Mouse (Mus musculus) E14TG2a.4 (cell line): ENCODE measurements around the gene Herc1.
"Not testable (repeated sequence)": the region's sequence is repeated elsewhere in the genome, so short reads cannot be mapped to it uniquely, and the experiment has no call there.

Experiments
- H3K27me3 ChIP-seq: 2 replicates; pipeline ENCODE4 v1.6.1; 2014; ENCODE audit warnings: low read length, control low read depth; ENCODE audit not compliant: insufficient read depth
- H3K36me3 ChIP-seq: 2 replicates; pipeline ENCODE4 v1.6.1; 2014; ENCODE audit warnings: low read length, control low read depth; ENCODE audit not compliant: insufficient read depth
- H3K4me1 ChIP-seq: replicated peaks from 2 replicates; pipeline ENCODE4 v1.6.1; 2014; ENCODE audit warnings: low read depth, low read length, control low read depth
- H3K4me3 ChIP-seq: replicated peaks from 2 replicates; pipeline ENCODE4 v1.5.1; 2014; ENCODE audit warnings: mild to moderate bottlenecking, low read length
- H3K9me3 ChIP-seq: 2 replicates; pipeline ENCODE4 v1.6.1; 2014; ENCODE audit warnings: low read length, control low read depth
- CTCF ChIP-seq: conservative IDR thresholded peaks from 2 replicates; pipeline ENCODE4 v1.5.1; 2014; ENCODE audit warnings: low read length
- NANOG ChIP-seq: IDR thresholded peaks from 2 replicates; pipeline ENCODE4 v1.6.1; 2014; ENCODE audit warnings: borderline replicate concordance, low read length, mixed read lengths
- POU5F1 ChIP-seq: IDR thresholded peaks from 2 replicates; pipeline ENCODE4 v1.6.1; 2014; ENCODE audit warnings: low read length, borderline replicate concordance

The Herc1 gene

DNA sequence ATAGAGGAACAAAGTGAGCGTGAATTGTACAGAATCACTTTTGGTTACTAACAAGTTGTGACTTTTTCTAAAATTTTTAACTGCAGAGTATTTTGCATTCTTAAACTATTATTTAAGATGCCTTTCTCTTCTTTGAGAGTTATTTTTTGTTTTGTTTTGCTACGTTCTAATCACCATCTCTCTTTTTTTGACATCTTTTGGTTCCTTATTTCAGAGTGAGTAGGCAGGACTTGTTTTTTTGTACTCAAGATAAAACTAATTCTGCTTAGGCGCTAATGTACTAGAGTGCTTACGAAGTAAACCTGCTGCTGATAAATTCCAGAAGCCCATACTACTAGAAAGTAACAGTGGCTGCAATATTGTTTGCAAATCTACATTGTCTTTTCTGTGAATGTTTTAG is 8.9 kb downstream of the Herc1 start:
- no peaks in the 10 kb centered on the region for H3K4me1 ChIP-seq
- H3K9me3 ChIP-seq = no peaks in the 10 kb centered on the region
- no peak overlapping the region for H3K4me3 ChIP-seq
- H3K36me3 ChIP-seq = no peaks in the 10 kb centered on the region
- no peaks in the 10 kb centered on the region for H3K27me3 ChIP-seq
- no peak for TF ChIP-seq CTCF
- TF ChIP-seq NANOG = no peak
- TF ChIP-seq POU5F1 = no peak

DNA sequence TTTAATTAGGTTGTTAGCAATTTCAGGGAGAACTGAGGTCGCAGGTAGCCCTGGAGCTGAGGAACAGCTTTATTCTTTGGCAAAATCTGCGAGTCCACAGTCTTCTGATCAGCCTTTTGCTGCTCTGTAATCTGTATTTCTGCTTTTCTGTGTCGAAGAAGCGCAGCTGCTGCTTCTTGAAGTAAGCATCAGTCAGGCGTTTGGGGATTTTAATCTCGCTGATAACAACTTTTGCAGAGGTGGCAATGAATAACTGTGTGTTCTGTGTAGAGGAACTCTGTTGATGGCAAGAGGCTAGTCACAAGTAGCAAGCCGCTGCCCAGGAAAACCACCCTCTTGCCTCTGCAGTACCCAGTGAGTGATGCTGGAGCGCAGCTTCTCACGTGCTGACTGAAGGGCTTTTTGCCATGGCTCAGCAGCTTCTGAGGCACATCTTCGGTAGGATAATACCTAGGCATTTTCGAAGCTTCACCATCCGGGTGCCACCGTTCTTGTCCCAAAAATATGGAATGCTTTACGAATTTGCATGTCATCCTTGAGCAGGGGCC is 10.0 kb downstream of the Herc1 start:
- no peaks in the 10 kb centered on the region for H3K27me3 ChIP-seq
- H3K36me3 ChIP-seq = no peaks in the 10 kb centered on the region
- TF ChIP-seq POU5F1 = no peak
- no peak for TF ChIP-seq NANOG
- no peak for TF ChIP-seq CTCF
- no peak overlapping the region for H3K4me3 ChIP-seq
- H3K4me1 ChIP-seq = no peaks in the 10 kb centered on the region
- no peaks in the 10 kb centered on the region for H3K9me3 ChIP-seq

DNA sequence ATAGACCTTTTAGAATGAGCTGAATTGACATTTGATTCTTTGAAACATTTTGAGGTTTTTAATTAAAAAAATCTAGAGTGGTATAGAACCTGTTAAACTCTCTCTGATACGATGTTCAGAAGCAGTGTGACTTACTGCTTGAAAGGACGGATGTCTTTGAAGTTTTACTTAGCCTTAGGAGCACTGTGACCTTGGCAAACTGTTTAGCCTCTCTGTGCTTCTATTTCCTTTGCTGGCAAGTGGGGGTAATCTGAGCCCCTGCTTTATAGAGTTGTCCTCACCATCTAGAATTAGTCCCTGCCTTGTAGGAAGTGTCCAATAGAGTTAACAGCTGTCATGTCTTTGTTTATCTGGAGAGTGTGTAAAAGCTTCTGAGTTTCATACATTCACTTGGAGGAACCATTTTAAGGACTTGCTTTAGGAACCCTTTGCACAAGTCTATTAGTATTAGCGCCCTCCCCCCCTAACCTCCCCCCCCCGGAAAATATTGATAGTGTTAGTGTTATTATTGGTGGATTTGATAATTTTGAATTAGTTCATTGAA is 18.7 kb downstream of the Herc1 start:
- peaks cover 17% of the 10 kb centered on the region for H3K36me3 ChIP-seq
- H3K9me3 ChIP-seq = no peaks in the 10 kb centered on the region
- H3K27me3 ChIP-seq = no peaks in the 10 kb centered on the region
- no peak for TF ChIP-seq NANOG
- no peak for TF ChIP-seq POU5F1
- no peak for TF ChIP-seq CTCF
- H3K4me3 ChIP-seq = no peak overlapping the region
- peaks cover 29% of the 10 kb centered on the region for H3K4me1 ChIP-seq

DNA sequence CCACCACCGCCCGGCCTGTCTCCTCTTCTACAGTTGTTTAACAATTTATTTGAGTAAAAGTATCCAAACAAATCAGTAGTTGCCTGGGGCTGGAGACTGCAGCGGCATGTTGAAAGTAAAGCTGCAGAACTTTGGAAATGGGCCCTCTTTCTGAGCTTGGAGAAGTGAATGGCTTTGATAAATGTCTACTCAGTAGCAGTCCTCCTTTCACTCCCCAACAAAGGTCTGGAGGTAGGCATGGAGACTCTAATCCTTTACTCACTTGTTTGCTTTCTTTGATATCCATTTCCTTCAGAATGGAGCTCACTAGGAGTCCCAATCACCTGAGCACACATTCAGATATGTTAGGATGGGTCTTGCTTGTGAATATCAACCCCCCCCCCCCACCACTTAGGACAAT is 20.1 kb downstream of the Herc1 start:
- Histone ChIP-seq H3K27me3 (no peaks in the 10 kb centered on the region), H3K36me3 (peaks cover 17% of the 10 kb centered on the region), H3K4me1 (peaks cover 29% of the 10 kb centered on the region), H3K4me3 (no peak overlapping the region), H3K9me3 (no peaks in the 10 kb centered on the region)
- TF ChIP-seq NANOG (peak; percentile 90), CTCF (no peak)

DNA sequence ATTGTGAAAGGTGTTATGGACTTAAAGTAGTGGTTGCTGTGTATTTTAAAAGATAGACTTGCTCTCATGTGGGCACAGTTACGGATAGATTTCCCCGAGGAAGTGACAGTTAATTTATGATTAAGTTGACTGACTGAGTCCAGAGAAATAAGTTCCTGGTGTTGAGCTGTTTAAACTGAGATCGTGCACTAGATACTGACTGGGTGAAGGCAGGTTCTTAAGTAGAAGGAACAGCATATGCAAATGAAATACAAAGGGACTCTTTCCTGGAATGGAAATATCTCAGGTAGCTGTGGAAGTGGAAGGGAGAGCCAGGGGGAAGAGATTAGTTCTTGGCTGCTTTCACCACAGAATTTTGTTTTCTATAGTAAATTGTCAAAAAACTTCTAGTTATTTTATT is 20.6 kb downstream of the Herc1 start:
- no peaks in the 10 kb centered on the region for H3K9me3 ChIP-seq
- H3K4me1 ChIP-seq = peaks cover 29% of the 10 kb centered on the region
- peaks cover 17% of the 10 kb centered on the region for H3K36me3 ChIP-seq
- TF ChIP-seq NANOG (no peak), CTCF (no peak), POU5F1 (no peak)
- H3K27me3 ChIP-seq = no peaks in the 10 kb centered on the region
- H3K4me3 ChIP-seq = no peak overlapping the region

DNA sequence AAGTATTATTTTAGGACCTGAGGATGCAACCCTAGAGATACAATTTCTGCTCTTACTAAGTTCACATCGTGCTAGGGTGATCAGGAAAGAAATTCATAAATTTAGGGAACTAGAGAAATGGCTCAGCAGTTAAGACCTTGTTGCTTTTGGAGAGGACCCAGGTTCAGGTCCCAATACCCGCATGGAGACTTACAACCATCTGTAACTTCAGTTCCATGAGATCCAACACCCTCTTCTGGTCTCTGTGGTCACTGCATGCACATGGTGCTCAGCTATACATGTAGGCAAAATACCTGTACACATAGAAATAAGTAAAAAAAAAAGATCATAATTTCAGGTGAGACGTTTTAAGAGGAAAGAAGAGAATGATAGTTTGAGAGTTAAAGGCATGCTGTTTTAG is 23.2 kb downstream of the Herc1 start:
- TF ChIP-seq CTCF = peak; percentile 23; the same call in 1 of the 2 replicates
- no peak for TF ChIP-seq POU5F1
- peaks cover 28% of the 10 kb centered on the region for H3K4me1 ChIP-seq
- no peak overlapping the region for H3K4me3 ChIP-seq
- H3K27me3 ChIP-seq = no peaks in the 10 kb centered on the region
- no peaks in the 10 kb centered on the region for H3K9me3 ChIP-seq
- H3K36me3 ChIP-seq = peaks cover 24% of the 10 kb centered on the region

DNA sequence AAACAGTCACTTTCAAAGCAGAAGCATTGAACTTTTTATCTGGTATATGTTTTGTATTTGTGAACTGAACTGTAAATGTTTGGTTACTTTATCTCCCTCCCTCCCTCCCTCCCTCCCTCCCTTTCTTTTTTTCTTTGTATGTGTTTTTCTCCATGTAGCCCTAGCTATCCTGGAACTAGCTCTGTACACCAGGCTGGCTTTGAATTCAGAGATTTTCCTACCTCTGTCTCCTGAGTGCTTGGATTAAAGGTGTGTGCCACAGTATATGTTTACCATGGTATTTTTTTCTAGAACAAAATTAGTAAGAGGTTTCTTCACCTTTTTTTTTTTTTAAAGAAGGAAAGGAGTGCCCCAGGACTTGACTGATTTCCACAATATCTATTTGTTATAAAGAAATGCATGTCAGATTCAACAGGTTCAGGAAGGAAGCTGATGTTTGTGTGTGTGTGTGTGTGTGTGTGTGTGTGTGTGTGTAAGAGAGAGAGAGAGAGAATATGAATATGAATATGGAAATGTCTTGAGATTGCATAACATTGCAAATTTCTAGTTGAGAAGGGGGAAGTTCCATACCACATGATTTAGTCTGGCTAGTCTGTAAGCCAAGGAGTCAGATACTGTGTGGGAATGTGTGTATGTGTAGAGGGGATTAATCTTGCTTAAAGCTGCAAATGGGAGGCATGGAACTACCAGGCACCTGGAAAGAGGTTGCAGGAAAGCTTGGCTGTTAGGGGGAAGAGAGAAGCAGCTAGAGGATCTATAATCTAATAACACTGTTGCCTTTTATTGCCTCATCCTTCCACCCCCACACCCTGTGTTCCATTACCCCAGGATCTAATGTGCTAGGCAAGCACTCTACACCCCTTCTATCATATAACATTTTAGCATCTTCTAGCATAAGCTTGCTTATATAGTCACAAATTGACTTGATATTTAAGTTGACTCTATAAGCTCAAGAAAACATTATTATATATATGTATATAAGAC is 24.5 kb downstream of the Herc1 start:
- no peak overlapping the region for H3K4me3 ChIP-seq
- peaks cover 16% of the 10 kb centered on the region for H3K4me1 ChIP-seq
- H3K36me3 ChIP-seq = peaks cover 24% of the 10 kb centered on the region
- H3K27me3 ChIP-seq = no peaks in the 10 kb centered on the region
- H3K9me3 ChIP-seq = no peaks in the 10 kb centered on the region
- no peak for TF ChIP-seq NANOG
- TF ChIP-seq POU5F1 = no peak
- TF ChIP-seq CTCF = no peak

DNA sequence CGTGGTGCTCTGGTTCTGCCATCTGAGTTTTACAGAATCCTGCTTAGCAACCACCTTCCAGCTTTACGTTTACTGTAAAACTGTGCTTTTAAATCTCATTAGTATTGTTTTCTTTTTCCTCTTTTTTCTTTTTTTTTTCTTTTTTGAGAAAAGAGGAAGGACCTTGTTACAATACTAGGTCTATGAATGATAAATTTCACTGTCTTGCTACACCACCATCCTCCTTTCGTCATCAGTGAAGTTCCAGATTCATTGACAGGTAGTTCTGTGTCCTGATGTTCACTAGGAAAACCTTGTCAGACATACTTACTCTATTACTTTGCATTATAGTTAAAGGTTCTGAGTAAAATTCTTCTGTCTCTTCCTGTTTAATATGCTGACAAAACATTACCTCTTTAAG is 33.2 kb downstream of the Herc1 start:
- Histone ChIP-seq H3K27me3 (no peaks in the 10 kb centered on the region), H3K4me3 (no peak overlapping the region), H3K9me3 (no peaks in the 10 kb centered on the region), H3K4me1 (no peaks in the 10 kb centered on the region), H3K36me3 (peaks cover 16% of the 10 kb centered on the region)
- TF ChIP-seq CTCF (no peak), NANOG (no peak), POU5F1 (no peak)

DNA sequence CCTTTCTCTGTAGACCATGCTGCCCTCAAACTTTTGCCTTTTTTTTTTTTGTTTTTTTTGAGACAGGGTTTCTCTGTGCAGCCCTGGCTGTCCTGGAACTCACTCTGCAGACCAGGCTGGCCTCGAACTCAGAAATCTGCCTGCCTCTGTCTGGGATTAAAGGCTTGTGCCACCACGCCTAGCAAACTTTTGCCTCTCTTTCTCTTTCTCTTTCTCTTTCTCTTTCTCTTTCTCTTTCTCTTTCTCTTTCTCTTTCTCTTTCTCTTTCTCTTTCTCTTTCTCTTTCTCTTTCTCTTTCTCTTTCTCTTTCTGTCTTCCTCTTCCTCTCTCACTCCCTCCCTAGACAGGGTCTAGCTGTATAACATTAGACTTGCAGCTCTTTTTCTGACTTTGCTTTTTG is 40.1 kb downstream of the Herc1 start:
- not testable (repeated sequence) for H3K9me3 ChIP-seq

More for the DNA sequence above, 40.1 kb downstream of the Herc1 start:
- not testable (repeated sequence) for H3K4me1 ChIP-seq, H3K4me3 ChIP-seq, H3K27me3 ChIP-seq
- peaks cover 26% of the 10 kb centered on the region for H3K36me3 ChIP-seq
